Mouse (Mus musculus) stomach, postnatal 0 days (tissue): ENCODE data around the gene Ppef2.

ENCODE experiments used
- CTCF ChIP-seq: IDR thresholded peaks from 2 replicates; pipeline ENCODE4 v1.5.1; 2016; ENCODE audit warnings: antibody characterized with exemption, low read depth, mild to moderate bottlenecking, moderate library complexity
- EP300 ChIP-seq: optimal IDR thresholded peaks from 2 replicates; pipeline ENCODE3; 2016; ENCODE audit warnings: antibody characterized with exemption

DNA sequence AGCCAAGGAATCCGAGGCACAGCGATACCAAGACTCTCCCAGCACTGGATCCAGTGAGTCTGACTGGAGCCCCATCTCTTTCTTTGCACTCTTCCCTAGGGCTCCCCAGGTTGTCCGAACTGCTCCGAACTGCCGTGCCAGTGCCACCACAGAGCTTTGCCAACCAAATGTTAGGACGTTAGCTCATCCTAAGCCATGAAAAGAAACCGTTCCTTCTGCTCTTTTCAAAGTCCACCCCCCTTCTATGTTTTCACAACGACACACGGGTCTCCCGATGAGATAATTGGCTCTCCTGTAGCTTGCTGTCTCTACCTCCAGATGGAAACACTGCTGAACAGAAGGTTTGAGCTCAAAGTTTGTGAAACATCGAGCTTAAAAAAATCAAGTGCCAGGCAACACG, 15.3 kb downstream of the Ppef2 start:
- TF ChIP-seq CTCF, result no peak
- no peak for TF ChIP-seq EP300
